Mouse (Mus musculus) CH12.LX (cell line): ENCODE measurements around the gene Cntnap1. TPM values are rescaled to one million over a fixed set of nuclear protein-coding genes. Genes with fewer than 3 reads are reported as not detected.

Experiments used
- DNase-seq: peaks from one replicate; pipeline ENCODE4 v3.0.0-alpha.2; 2013; ENCODE audit errors: extremely low read depth
- H3K27ac ChIP-seq: 2 replicates; pipeline ENCODE4 v1.5.1; 2012; ENCODE audit warnings: low read depth, mild to moderate bottlenecking, control low read depth, moderate library complexity; ENCODE audit not compliant: insufficient read depth
- H3K27me3 ChIP-seq: replicated peaks from 2 replicates; pipeline ENCODE3; 2012; ENCODE audit warnings: inconsistent platforms
- H3K36me3 ChIP-seq, 2 experiments: replicated peaks in 1 of 2; 2 replicates each; pipeline versions ENCODE3 to v1.6.1; 2012; ENCODE audit warnings: inconsistent platforms in 1 of 2, low read length in 1 of 2, mild to moderate bottlenecking in 1 of 2, mixed read lengths in 1 of 2, moderate library complexity in 1 of 2; ENCODE audit not compliant: control insufficient read depth in 1 of 2, insufficient read depth in 1 of 2
- H3K4me1 ChIP-seq, 2 experiments: 2 replicates each; pipeline ENCODE4 v1.6.1; 2012; ENCODE audit warnings: inconsistent platforms in 1 of 2, moderate library complexity in 1 of 2; ENCODE audit not compliant: insufficient read depth in 2 of 2, control insufficient read depth in 1 of 2
- H3K4me2 ChIP-seq: 2 replicates; pipeline ENCODE4 v1.6.1; 2012; ENCODE audit warnings: low read depth, mild to moderate bottlenecking, control low read depth; ENCODE audit not compliant: poor library complexity, insufficient read depth, severe bottlenecking
- H3K4me3 ChIP-seq, 3 experiments: fragments of 150-350 bp in 1 of 3; sonication (generic) in 1 of 3; replicated peaks in 1 of 3; 2 replicates each; pipeline versions ENCODE3 to v1.5.1; 2011 to 2012; ENCODE audit warnings: low read depth in 2 of 3, low read length in 2 of 3, mild to moderate bottlenecking in 2 of 3, moderate library complexity in 2 of 3, control low read depth in 1 of 3, improper control_type of control experiment in 1 of 3, inconsistent platforms in 1 of 3, mixed read lengths in 1 of 3; ENCODE audit not compliant: poor library complexity in 1 of 3
- H3K79me2 ChIP-seq: replicated peaks from 2 replicates; pipeline ENCODE4 v1.6.1; 2012; ENCODE audit warnings: mild to moderate bottlenecking, moderate library complexity; ENCODE audit not compliant: control insufficient read depth, poor library complexity, insufficient read depth, severe bottlenecking; ENCODE audit errors: extremely low read depth
- H3K9ac ChIP-seq: 2 replicates; pipeline ENCODE4 v1.6.1; 2012; ENCODE audit warnings: low read depth, mild to moderate bottlenecking, control low read depth, moderate library complexity; ENCODE audit not compliant: insufficient read depth
- H3K9me3 ChIP-seq: replicated peaks from 2 replicates; pipeline ENCODE3; 2012; ENCODE audit warnings: low read length, inconsistent platforms, mixed read lengths
- CHD1 ChIP-seq: IDR thresholded peaks from 2 replicates; pipeline ENCODE4 v1.6.1; 2012; ENCODE audit warnings: low read depth, low read length, improper control_type of control experiment, inconsistent platforms
- CHD2 ChIP-seq: IDR thresholded peaks from 2 replicates; pipeline ENCODE4 v1.6.1; 2011; ENCODE audit warnings: low read length, improper control_type of control experiment
- EP300 ChIP-seq: IDR thresholded peaks from 2 replicates; pipeline ENCODE4 v1.6.1; 2011; ENCODE audit warnings: low read length, improper control_type of control experiment
- ETS1 ChIP-seq: conservative IDR thresholded peaks from 2 replicates; pipeline ENCODE4 v1.6.1; 2012; ENCODE audit warnings: low read depth, mild to moderate bottlenecking, inconsistent platforms, low read length, improper control_type of control experiment, moderate library complexity
- GABPA ChIP-seq: IDR thresholded peaks from 2 replicates; pipeline ENCODE4 v1.6.1; 2012; ENCODE audit warnings: low read depth, low read length, improper control_type of control experiment, inconsistent platforms; ENCODE audit not compliant: insufficient replicate concordance
- HCFC1 ChIP-seq: IDR thresholded peaks from 2 replicates; pipeline ENCODE4 v1.6.1; 2012; ENCODE audit warnings: low read depth, mild to moderate bottlenecking, inconsistent platforms, low read length, improper control_type of control experiment
- IRF4 ChIP-seq: IDR thresholded peaks from 2 replicates; pipeline ENCODE4 v1.6.1; 2014; ENCODE audit warnings: low read depth, mild to moderate bottlenecking, inconsistent platforms, low read length, improper control_type of control experiment
- JUN ChIP-seq: IDR thresholded peaks from 2 replicates; pipeline ENCODE4 v1.6.1; 2011; ENCODE audit warnings: low read depth, mild to moderate bottlenecking, low read length, improper control_type of control experiment, moderate library complexity; ENCODE audit not compliant: insufficient read depth
- JUND ChIP-seq: conservative IDR thresholded peaks from 2 replicates; pipeline ENCODE4 v1.6.1; 2011; ENCODE audit warnings: low read depth, low read length, improper control_type of control experiment
- KAT2A ChIP-seq: IDR thresholded peaks from 2 replicates; pipeline ENCODE4 v1.6.1; 2012; ENCODE audit warnings: low read length, improper control_type of control experiment, inconsistent platforms; ENCODE audit not compliant: insufficient replicate concordance
- MAFK ChIP-seq: IDR thresholded peaks from 2 replicates; pipeline ENCODE4 v1.6.1; 2011; ENCODE audit warnings: low read length, improper control_type of control experiment; ENCODE audit not compliant: insufficient replicate concordance
- MAX ChIP-seq: IDR thresholded peaks from 2 replicates; pipeline ENCODE4 v1.6.1; 2011; ENCODE audit warnings: low read length, improper control_type of control experiment
- MAZ ChIP-seq: IDR thresholded peaks from 2 replicates; pipeline ENCODE4 v1.6.1; 2012; ENCODE audit warnings: low read depth, mild to moderate bottlenecking, inconsistent platforms, low read length, improper control_type of control experiment, moderate library complexity
- MEF2A ChIP-seq: IDR thresholded peaks from 2 replicates; pipeline ENCODE4 v1.6.1; 2014; ENCODE audit warnings: low read depth, mild to moderate bottlenecking, inconsistent platforms, low read length, improper control_type of control experiment, borderline replicate concordance
- MXI1 ChIP-seq: IDR thresholded peaks from 2 replicates; pipeline ENCODE4 v1.6.1; 2011; ENCODE audit warnings: mild to moderate bottlenecking, low read depth, low read length, improper control_type of control experiment
- MYC ChIP-seq: IDR thresholded peaks from 2 replicates; pipeline ENCODE4 v1.6.1; 2011; ENCODE audit warnings: low read depth, mild to moderate bottlenecking, improper control_type of control experiment, low read length
- NELFE ChIP-seq: IDR thresholded peaks from 2 replicates; pipeline ENCODE4 v1.6.1; 2011; ENCODE audit warnings: low read depth, low read length, improper control_type of control experiment
- NRF1 ChIP-seq: IDR thresholded peaks from 2 replicates; pipeline ENCODE4 v1.6.1; 2014; ENCODE audit warnings: low read depth, mild to moderate bottlenecking, inconsistent platforms, low read length, improper control_type of control experiment, moderate library complexity
- PAX5 ChIP-seq: IDR thresholded peaks from 2 replicates; pipeline ENCODE4 v1.6.1; 2012; ENCODE audit warnings: low read length, inconsistent platforms, mixed read lengths
- POLR2A ChIP-seq: IDR thresholded peaks from 2 replicates; pipeline ENCODE4 v1.6.1; 2011; ENCODE audit warnings: low read depth, mild to moderate bottlenecking, improper control_type of control experiment, low read length
- POLR2AphosphoS2 ChIP-seq: IDR thresholded peaks from 2 replicates; pipeline ENCODE4 v1.6.1; 2011; ENCODE audit warnings: low read depth, low read length, improper control_type of control experiment
- RAD21 ChIP-seq: IDR thresholded peaks from 2 replicates; pipeline ENCODE4 v1.6.1; 2011; ENCODE audit warnings: low read depth, mild to moderate bottlenecking, low read length, improper control_type of control experiment, moderate library complexity
- RCOR1 ChIP-seq: conservative IDR thresholded peaks from 2 replicates; pipeline ENCODE4 v1.6.1; 2012; ENCODE audit warnings: low read depth, mild to moderate bottlenecking, inconsistent platforms, low read length, improper control_type of control experiment
- SIN3A ChIP-seq: IDR thresholded peaks from 2 replicates; pipeline ENCODE4 v1.6.1; 2012; ENCODE audit warnings: low read length, improper control_type of control experiment, inconsistent platforms
- SMC3 ChIP-seq: IDR thresholded peaks from 2 replicates; pipeline ENCODE4 v1.6.1; 2011; ENCODE audit warnings: low read depth, low read length, improper control_type of control experiment
- TBP ChIP-seq: conservative IDR thresholded peaks from 2 replicates; pipeline ENCODE4 v1.6.1; 2011; ENCODE audit warnings: low read depth, low read length, improper control_type of control experiment
- USF1 ChIP-seq: IDR thresholded peaks from 2 replicates; pipeline ENCODE4 v1.6.1; 2014; ENCODE audit warnings: low read depth, mild to moderate bottlenecking, inconsistent platforms, low read length, improper control_type of control experiment
- USF2 ChIP-seq: conservative IDR thresholded peaks from 2 replicates; pipeline ENCODE4 v1.6.1; 2011; ENCODE audit warnings: low read depth, low read length, improper control_type of control experiment
- ZKSCAN1 ChIP-seq: IDR thresholded peaks from 2 replicates; pipeline ENCODE4 v1.6.1; 2012; ENCODE audit warnings: low read depth, inconsistent platforms, low read length, improper control_type of control experiment, borderline replicate concordance
- ZMIZ1 ChIP-seq: IDR thresholded peaks from 2 replicates; pipeline ENCODE4 v1.6.1; 2012; ENCODE audit warnings: low read depth, mild to moderate bottlenecking, inconsistent platforms, low read length, improper control_type of control experiment
- dilution Hi-C: fragments of 300-500 bp; cut with MboI; formaldehyde crosslinking; loops from 2 replicates; pipeline ENCODE4 v1.14.3; 2020; ENCODE audit warnings: low sequenced_read_pairs; ENCODE audit not compliant: extremely low pct_unique_long_range_greater_than_20kb, extremely low pct_ligation_motif_present
- in situ Hi-C: fragments of 300-500 bp; cut with MboI; formaldehyde crosslinking; loops from 3 replicates; pipeline ENCODE4 v1.14.3; 2019; ENCODE audit warnings: low sequenced_read_pairs, low pct_ligation_motif_present, low pct_unique_long_range_greater_than_20kb, mixed read lengths
- polyA plus RNA-seq: library from polyadenylated mRNA; unstranded; fragments of >175 nt; gene quantifications from 2 replicates; pipeline ENCODE4 v1.2.1, GENCODE M21; 2012; ENCODE audit warnings: low read depth; ENCODE audit not compliant: insufficient read length
- total RNA-seq, 2 experiments: library from RNA; depleted of rRNA; stranded (reverse); fragments of 300-350 nt in 1 of 2; fragments of >200 nt in 1 of 2; gene quantifications; 2 replicates each; pipeline ENCODE4 v1.2.3; 2012 to 2014

Gene Cntnap1
- total and polyA plus RNA-seq, 3 experiments, result 4.4 to 19.5 (median 15.6) TPM

DNA sequence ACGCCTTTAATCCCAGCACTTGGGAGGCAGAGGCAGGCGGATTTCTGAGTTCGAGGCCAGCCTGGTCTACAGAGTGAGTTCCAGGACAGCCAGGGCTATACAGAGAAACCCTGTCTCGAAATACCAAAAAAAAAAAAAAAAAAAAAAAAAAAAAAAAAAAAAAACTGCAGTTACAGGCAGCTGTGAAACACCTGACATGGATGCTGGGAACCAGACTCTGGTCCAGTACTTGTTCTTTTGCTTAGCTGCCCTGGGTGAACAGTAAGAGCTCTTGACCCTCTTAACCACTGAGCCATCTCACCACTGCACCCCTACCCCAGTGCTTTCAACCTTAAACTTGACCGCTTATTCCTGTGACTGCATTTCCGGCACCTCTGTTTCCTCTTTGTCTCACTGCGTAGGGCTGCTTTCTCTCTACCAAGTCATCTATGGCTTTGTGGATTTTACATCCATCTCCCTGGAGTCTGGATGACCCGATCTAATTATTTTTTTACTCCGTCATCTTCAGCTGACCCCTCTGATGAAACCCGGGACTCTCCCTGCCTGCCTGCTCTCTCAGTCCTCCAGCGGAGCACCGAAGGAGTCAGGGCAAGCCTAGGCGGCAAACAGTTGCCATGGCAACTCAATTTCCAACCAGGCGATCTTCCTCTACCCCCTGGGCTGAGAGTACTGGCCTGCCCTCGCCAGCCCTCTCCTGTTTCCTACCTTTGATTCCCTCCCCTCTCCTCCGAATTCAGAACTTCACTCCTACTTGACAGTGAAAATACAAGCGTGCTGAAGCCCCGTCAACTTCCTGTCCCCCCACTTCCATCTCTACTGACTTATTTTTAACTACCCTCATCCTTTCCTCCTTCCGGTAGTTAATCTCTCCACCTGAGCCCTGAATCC is 26.7 kb upstream of the Cntnap1 start (continued):
- TF ChIP-seq SIN3A (peak; percentile 71), POLR2A (peak; percentile 57), HCFC1 (no peak; the same call in 1 of the 2 replicates), PAX5 (no peak), MXI1 (peak; percentile 95), NELFE (no peak; the same call in 1 of the 2 replicates), RCOR1 (no peak), USF2 (no peak), ETS1 (peak; percentile 71), USF1 (no peak), ZKSCAN1 (no peak), JUN (no peak), MAX (no peak; the same call in 1 of the 2 replicates), TBP (peak; percentile 42), JUND (no peak), MAZ (0 out of 2 replicates have a peak, but pooled peaks have one; percentile 61), RAD21 (no peak), EP300 (peak; percentile 35; the same call in 1 of the 2 replicates), CHD2 (no peak), IRF4 (no peak)

- in situ Hi-C loops, result no loop called here
- Histone ChIP-seq H3K4me3 (no peak overlapping the region), H3K4me1 (peaks cover 12 to 37% of the 10 kb centered on the region in 2 experiments), H3K9me3 (no peaks in the 10 kb centered on the region), H3K27ac (no peak overlapping the region), H3K79me2 (no peaks in the 10 kb centered on the region), H3K9ac (no peak overlapping the region), H3K27me3 (no peaks in the 10 kb centered on the region), H3K4me2 (no peak overlapping the region), H3K36me3 (no peaks in the 10 kb centered on the region)
- dilution Hi-C loops, result no loop called here
- no peak for DNase-seq
- no peak for TF ChIP-seq ZMIZ1
- no peak for TF ChIP-seq CHD1
- no peak for TF ChIP-seq KAT2A
- no peak for TF ChIP-seq MYC
- TF ChIP-seq SMC3, result no peak
- TF ChIP-seq MEF2A, result no peak
- no peak for TF ChIP-seq NELFE
- no peak for TF ChIP-seq POLR2AphosphoS2
- TF ChIP-seq NRF1, result no peak
- no peak for TF ChIP-seq ZKSCAN1
- TF ChIP-seq MAFK, result no peak
- TF ChIP-seq POLR2A, result no peak
- no peak for TF ChIP-seq MAZ
- no peak for TF ChIP-seq GABPA
These were observed 23.9 kb upstream of the Cntnap1 start for GRCm38 (mm10) chr11:101146377-101146776.
